Mouse (Mus musculus) heart, embryonic 16.5 days (tissue): ENCODE data around the gene Nrsn2. TPM values are rescaled to one million over a fixed set of nuclear protein-coding genes. Genes with fewer than 3 reads are reported as not detected.
"Not testable (repeated sequence)": the region's sequence is repeated elsewhere in the genome, so short reads cannot be mapped to it uniquely, and the experiment has no call there.

ENCODE experiments used
- ATAC-seq: fragments of 200-750 bp; cut with Nextera tagmentation; replicated peaks from 2 replicates; pipeline ENCODE4 v1.8.0; 2017; ENCODE audit warnings: moderate number of reproducible peaks; ENCODE audit not compliant: insufficient read depth, low FRiP score; ENCODE audit errors: extremely low read depth
- H3K27ac ChIP-seq: fragments of 300-500 bp; sonication (generic); 2 replicates; pipeline ENCODE4 v1.5.1; 2014; ENCODE audit warnings: mild to moderate bottlenecking, low read length, control low read depth, moderate library complexity
- H3K27me3 ChIP-seq: fragments of 300-500 bp; sonication (generic); 2 replicates; pipeline ENCODE4 v1.6.1; 2014; ENCODE audit warnings: low read length, mixed read lengths; ENCODE audit not compliant: control insufficient read depth, insufficient read depth
- H3K36me3 ChIP-seq: fragments of 300-500 bp; sonication (generic); 2 replicates; pipeline ENCODE4 v1.6.1; 2014; ENCODE audit not compliant: control insufficient read depth, insufficient read depth
- H3K4me1 ChIP-seq: fragments of 300-500 bp; sonication (generic); 2 replicates; pipeline ENCODE4 v1.6.1; 2014; ENCODE audit warnings: low read length, mixed read lengths; ENCODE audit not compliant: control insufficient read depth, insufficient read depth
- H3K4me2 ChIP-seq: fragments of 300-500 bp; sonication (generic); 2 replicates; pipeline ENCODE4 v1.6.1; 2014; ENCODE audit warnings: low read depth, mild to moderate bottlenecking, control low read depth, low read length
- H3K4me3 ChIP-seq: fragments of 300-500 bp; sonication (generic); 2 replicates; pipeline ENCODE4 v1.5.1; 2014; ENCODE audit warnings: mild to moderate bottlenecking, control low read depth, low read length
- H3K9ac ChIP-seq: fragments of 300-500 bp; sonication (generic); 2 replicates; pipeline ENCODE4 v1.6.1; 2014; ENCODE audit warnings: low read length, control low read depth
- H3K9me3 ChIP-seq: fragments of 300-500 bp; sonication (generic); replicated peaks from 2 replicates; pipeline ENCODE4 v1.6.1; 2016; ENCODE audit warnings: low read length; ENCODE audit not compliant: control insufficient read depth
- WGBS: fragments of 180-500 bp; shearing (Covaris S2); extraction: QIAGEN DNeasy Blood & Tissue Kit; methylation state at CpG from one replicate; pipeline ENCODE4 v1.1.7; 2014; 5-methylcytosine and 5-hydroxymethylcytosine counted together
- polyA plus RNA-seq: library from polyadenylated mRNA; unstranded; fragments of >200 nt; fragmentation: Nextera tagmentation; extraction: Ambion mirVana; gene quantifications from 2 replicates; pipeline ENCODE4 v1.2.1, GENCODE M21; 2015

Nrsn2 gene
- polyA plus RNA-seq, 1 experiment from 2014 or later = 1.2 TPM

GRCm38 (mm10) chr2:152368532-152369140, 7.8 kb downstream of the Nrsn2 start:
- Histone ChIP-seq H3K9ac (no peak overlapping the region), H3K4me1 (peaks cover 4% of the 10 kb centered on the region), H3K27me3 (no peaks in the 10 kb centered on the region), H3K27ac (no peak overlapping the region), H3K36me3 (no peaks in the 10 kb centered on the region), H3K4me2 (peak overlapping the region; percentile 24; the same call in 1 of the 2 replicates), H3K4me3 (no peak overlapping the region), H3K9me3 (no peaks in the 10 kb centered on the region)
- WGBS = 27% methylated on average over 14 of the region's 14 CpGs
- ATAC-seq = peak; percentile 29; the same call in 1 of the 2 replicates

- Histone ChIP-seq H3K9me3 (no peaks in the 10 kb centered on the region), H3K27me3 (no peaks in the 10 kb centered on the region), H3K4me3 (no peak overlapping the region), H3K9ac (no peak overlapping the region), H3K36me3 (no peaks in the 10 kb centered on the region), H3K4me1 (peaks cover 7% of the 10 kb centered on the region), H3K4me2 (no peak overlapping the region), H3K27ac (no peak overlapping the region)
- WGBS = 64% methylated on average over 5 of the region's 5 CpGs
- no peak for ATAC-seq
These were observed 8.5 kb downstream of the Nrsn2 start for GRCm38 (mm10) chr2:152367917-152368316.

DNA sequence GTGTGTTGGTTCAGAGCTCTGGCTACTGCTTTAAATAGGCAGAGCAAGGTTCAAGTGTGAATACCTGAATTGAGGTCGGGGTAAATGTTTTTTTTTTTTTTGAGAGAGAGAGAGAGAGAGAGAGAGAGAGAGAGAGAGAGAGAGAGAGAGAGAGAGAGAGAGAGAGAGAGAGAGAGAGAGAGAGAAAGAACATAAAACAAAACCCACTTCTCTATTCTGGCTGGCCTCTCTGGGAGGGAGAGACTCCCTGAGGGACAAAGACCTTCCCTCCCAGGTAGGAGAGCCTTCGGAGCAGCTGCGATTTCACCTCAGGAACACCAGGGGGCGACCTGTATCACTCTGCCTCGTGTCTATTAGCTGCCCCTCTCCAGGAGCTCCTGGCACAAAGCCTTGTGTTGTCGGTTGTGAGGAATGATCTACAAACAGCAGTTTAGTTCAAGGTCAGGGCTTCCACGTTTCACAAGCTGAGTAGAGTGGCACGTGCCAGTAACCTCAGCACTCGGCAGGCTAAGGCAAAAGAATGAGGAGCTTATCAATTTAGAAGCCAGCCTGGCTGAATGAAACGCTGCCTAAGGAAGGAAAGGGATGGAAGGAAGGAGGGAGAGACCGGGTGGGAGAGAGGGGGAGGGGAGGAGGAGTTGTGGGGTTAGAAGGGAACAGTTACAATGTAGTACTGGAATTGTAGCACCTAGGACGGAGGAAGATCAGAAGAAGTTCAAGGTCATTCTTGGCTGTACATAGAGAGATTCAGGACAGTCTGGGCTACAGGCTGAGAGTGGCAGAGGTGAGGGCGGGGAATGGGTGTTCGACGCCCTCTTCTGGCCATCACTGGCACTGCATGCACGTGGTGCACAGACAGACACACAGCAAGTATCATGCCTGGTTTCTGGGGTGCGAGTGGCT, 12.9 kb downstream of the Nrsn2 start:
- 8% methylated on average over 17 of the region's 17 CpGs for WGBS
- peak overlapping the region; percentile 88 for H3K27ac ChIP-seq

GRCm38 (mm10) chr2:152361193-152361592, 15.2 kb downstream of the Nrsn2 start:
- Histone ChIP-seq H3K36me3 (no peaks in the 10 kb centered on the region), H3K4me3 (no peak overlapping the region), H3K4me2 (no peak overlapping the region), H3K27ac (peak overlapping the region; percentile 74; the same call in 1 of the 2 replicates), H3K9me3 (no peaks in the 10 kb centered on the region), H3K27me3 (no peaks in the 10 kb centered on the region), H3K4me1 (peaks cover 22% of the 10 kb centered on the region), H3K9ac (no peak overlapping the region)
- WGBS = 85% methylated on average over 8 of the region's 8 CpGs
- ATAC-seq = no peak

More for the DNA sequence above, 12.9 kb downstream of the Nrsn2 start:
- Histone ChIP-seq H3K9ac (peak overlapping the region; percentile 25), H3K4me2 (peak overlapping the region; percentile 53), H3K27me3 (no peaks in the 10 kb centered on the region), H3K36me3 (no peaks in the 10 kb centered on the region), H3K4me1 (peaks cover 22% of the 10 kb centered on the region), H3K9me3 (no peaks in the 10 kb centered on the region), H3K4me3 (peak overlapping the region; percentile 24; the same call in 1 of the 2 replicates)
- peak; percentile 79 for ATAC-seq

DNA sequence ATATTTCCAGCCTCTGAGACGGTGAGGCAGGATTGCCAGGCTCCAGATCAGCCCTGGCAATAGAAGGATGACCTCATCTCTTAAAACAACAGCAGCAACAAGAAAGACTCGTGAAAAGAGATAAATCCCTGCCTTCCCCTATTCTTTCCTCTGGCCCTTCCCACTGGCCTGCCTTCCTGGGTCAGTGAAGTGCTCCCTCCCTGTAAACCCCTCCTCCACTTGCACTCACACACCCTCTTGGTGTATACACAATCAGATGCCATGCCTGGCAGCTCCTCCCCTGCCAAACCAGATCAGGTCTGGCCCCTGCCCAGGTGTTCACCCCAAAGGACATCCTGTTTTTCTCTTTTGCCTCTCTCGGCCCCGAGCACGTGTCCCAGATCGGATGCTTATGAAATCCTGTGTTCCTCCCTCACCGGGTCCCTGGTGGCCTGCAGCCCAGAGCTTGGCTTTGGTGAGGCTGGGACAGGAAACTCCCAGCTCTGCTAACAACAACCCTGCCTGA, 16.1 kb downstream of the Nrsn2 start:
- Histone ChIP-seq H3K9me3 (no peaks in the 10 kb centered on the region), H3K4me3 (no peak overlapping the region), H3K4me2 (peak overlapping the region; percentile 21; the same call in 1 of the 2 replicates), H3K27me3 (no peaks in the 10 kb centered on the region), H3K27ac (peak overlapping the region; percentile 74), H3K4me1 (peaks cover 22% of the 10 kb centered on the region), H3K9ac (no peak overlapping the region; the same call in none of the 2 replicates), H3K36me3 (no peaks in the 10 kb centered on the region)
- ATAC-seq = peak; percentile 56
- WGBS = 33% methylated on average over 7 of the region's 7 CpGs

- H3K27me3 ChIP-seq = no peaks in the 10 kb centered on the region
- no peaks in the 10 kb centered on the region for H3K9me3 ChIP-seq
- WGBS = 54% methylated on average over 5 of the region's 5 CpGs
- peak overlapping the region; percentile 74 for H3K27ac ChIP-seq
- H3K4me2 ChIP-seq = no peak overlapping the region
- peaks cover 22% of the 10 kb centered on the region for H3K4me1 ChIP-seq
- no peak overlapping the region for H3K4me3 ChIP-seq
- H3K36me3 ChIP-seq = no peaks in the 10 kb centered on the region
- no peak overlapping the region; the same call in 1 of the 2 replicates for H3K9ac ChIP-seq
- ATAC-seq = no peak
These were observed 16.8 kb downstream of the Nrsn2 start for GRCm38 (mm10) chr2:152359616-152360015.

GRCm38 (mm10) chr2:152358977-152359376, 17.5 kb downstream of the Nrsn2 start:
- H3K9me3 ChIP-seq, H3K27ac ChIP-seq, H3K4me3 ChIP-seq, H3K4me2 ChIP-seq, H3K27me3 ChIP-seq, H3K9ac ChIP-seq, H3K36me3 ChIP-seq, ATAC-seq: not testable (repeated sequence)
- WGBS = 76% methylated on average over 5 of the region's 5 CpGs
- peaks cover 22% of the 10 kb centered on the region for H3K4me1 ChIP-seq

DNA sequence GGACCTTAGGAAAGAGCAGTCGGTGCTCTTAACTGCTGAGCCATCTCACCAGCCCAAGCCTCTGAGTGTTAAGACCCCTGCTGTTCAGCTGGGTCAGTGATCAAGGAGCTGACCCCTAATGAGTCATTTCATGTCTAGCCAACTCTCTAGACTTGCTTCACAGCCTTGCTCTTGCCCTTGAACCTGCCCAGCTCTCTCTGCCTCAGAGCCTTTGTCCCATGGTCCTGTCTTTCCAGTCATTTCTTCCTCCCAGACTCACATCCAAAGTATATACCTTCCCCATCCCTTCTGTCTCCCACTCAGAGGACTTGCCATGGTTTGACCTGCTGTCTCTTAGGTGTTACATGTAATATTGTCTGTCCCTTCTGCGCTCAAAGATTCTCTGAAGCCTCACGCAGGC, 19.2 kb downstream of the Nrsn2 start:
- Histone ChIP-seq H3K4me3 (no peak overlapping the region), H3K27ac (no peak overlapping the region), H3K9ac (no peak overlapping the region), H3K36me3 (no peaks in the 10 kb centered on the region), H3K4me1 (peaks cover 14% of the 10 kb centered on the region), H3K9me3 (no peaks in the 10 kb centered on the region), H3K27me3 (no peaks in the 10 kb centered on the region), H3K4me2 (no peak overlapping the region)
- 86% methylated on average over 3 of the region's 3 CpGs for WGBS
- no peak for ATAC-seq
